Mouse (Mus musculus): ENCODE measurements around the gene Fzd10.

DNA sequence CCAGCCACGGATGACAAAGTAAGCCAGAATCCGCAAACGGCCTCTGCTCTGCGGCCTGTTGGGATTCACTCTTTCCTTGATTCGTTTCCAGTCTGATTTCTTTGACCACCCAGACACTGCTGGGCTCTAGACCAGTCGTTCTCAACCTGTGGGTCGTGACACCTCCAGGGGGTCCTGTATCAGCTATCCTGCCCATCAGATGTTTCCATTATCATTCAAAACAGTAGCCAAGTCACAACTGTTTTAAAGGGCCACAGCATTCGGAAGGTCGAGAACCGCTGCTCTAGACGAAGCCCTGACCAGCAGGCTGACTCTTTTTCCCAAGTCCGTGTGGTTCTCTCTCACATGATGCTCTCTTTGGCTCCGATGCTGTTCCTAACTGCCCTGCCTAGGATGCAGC is 7.2 kb upstream of the Fzd10 start:
- no peak for TF ChIP-seq GATA1 (IDR thresholded peaks at IDR 0.05; ENCODE audit: low read length)
- no peak for TF ChIP-seq TAL1 (IDR thresholded peaks at IDR 0.05; ENCODE audit: low read length)
